Mouse (Mus musculus) intestine, embryonic 15.5 days (tissue): ENCODE results near the gene Pex5l. TPM values are rescaled to one million over a fixed set of nuclear protein-coding genes. Genes with fewer than 3 reads are reported as not detected.

ENCODE experiments used
- ATAC-seq: fragments of 200-750 bp; cut with Nextera tagmentation; 2 replicates; pipeline ENCODE4 v1.8.0; 2017; ENCODE audit warnings: moderate TSS enrichment, moderate library complexity
- H3K27ac ChIP-seq: fragments of 300-500 bp; sonication (generic); 2 replicates; pipeline ENCODE4 v1.5.1; 2015; ENCODE audit warnings: mild to moderate bottlenecking, inconsistent platforms
- H3K27me3 ChIP-seq: fragments of 300-500 bp; sonication (generic); replicated peaks from 2 replicates; pipeline ENCODE4 v1.6.1; 2015; ENCODE audit warnings: inconsistent platforms
- H3K36me3 ChIP-seq: fragments of 300-500 bp; sonication (generic); 2 replicates; pipeline ENCODE4 v1.6.1; 2015; ENCODE audit warnings: inconsistent platforms
- H3K4me1 ChIP-seq: fragments of 300-500 bp; sonication (generic); replicated peaks from 2 replicates; pipeline ENCODE4 v1.6.1; 2015; ENCODE audit warnings: inconsistent platforms
- H3K4me2 ChIP-seq: fragments of 300-500 bp; sonication (generic); replicated peaks from 2 replicates; pipeline ENCODE4 v1.6.1; 2015; ENCODE audit warnings: mild to moderate bottlenecking, inconsistent platforms
- H3K4me3 ChIP-seq: fragments of 300-500 bp; sonication (generic); replicated peaks from 2 replicates; pipeline ENCODE4 v1.5.1; 2015; ENCODE audit warnings: inconsistent platforms
- H3K9ac ChIP-seq: fragments of 300-500 bp; sonication (generic); 2 replicates; pipeline ENCODE4 v1.6.1; 2015; ENCODE audit warnings: inconsistent platforms
- H3K9me3 ChIP-seq: fragments of 300-500 bp; sonication (generic); 2 replicates; pipeline ENCODE4 v1.6.1; 2016; ENCODE audit warnings: inconsistent platforms
- WGBS: fragments of 180-500 bp; shearing (Covaris S2); methylation state at CpG from one replicate; pipeline ENCODE4 v1.1.7; 2015; 5-methylcytosine and 5-hydroxymethylcytosine counted together
- polyA plus RNA-seq: library from polyadenylated mRNA; unstranded; fragments of >200 nt; fragmentation: Nextera tagmentation; extraction: Ambion mirVana; gene quantifications from 2 replicates; pipeline ENCODE4 v1.2.1, GENCODE M21; 2015

The Pex5l gene
- polyA plus RNA-seq, 1 experiment from 2014 or later = 0.36 TPM

- no peaks in the 10 kb centered on the region for H3K4me1 ChIP-seq
- H3K27me3 ChIP-seq = no peaks in the 10 kb centered on the region
- no peak for ATAC-seq
- no peaks in the 10 kb centered on the region for H3K9me3 ChIP-seq
- no peak overlapping the region for H3K27ac ChIP-seq
- no peak overlapping the region for H3K9ac ChIP-seq
- WGBS = 57% methylated on average over 7 of the region's 7 CpGs
- H3K36me3 ChIP-seq = no peaks in the 10 kb centered on the region
- H3K4me3 ChIP-seq = no peak overlapping the region
- no peak overlapping the region for H3K4me2 ChIP-seq
Observed at GRCm38 (mm10) chr3:33060343-33060937, 82.6 kb downstream of the Pex5l start.

GRCm38 (mm10) chr3:33048304-33048703 is 94.7 kb downstream of the Pex5l start:
- no peak for ATAC-seq
- WGBS = 59% methylated on average over 5 of the region's 5 CpGs
- no peaks in the 10 kb centered on the region for H3K9me3 ChIP-seq
- H3K4me2 ChIP-seq = no peak overlapping the region
- no peaks in the 10 kb centered on the region for H3K36me3 ChIP-seq
- H3K9ac ChIP-seq = no peak overlapping the region
- H3K27me3 ChIP-seq = no peaks in the 10 kb centered on the region
- no peak overlapping the region for H3K4me3 ChIP-seq
- no peak overlapping the region for H3K27ac ChIP-seq
- H3K4me1 ChIP-seq = no peaks in the 10 kb centered on the region

GRCm38 (mm10) chr3:33044799-33045106 is 98.3 kb downstream of the Pex5l start:
- 79% methylated on average over 6 of the region's 6 CpGs for WGBS
- H3K9ac ChIP-seq = no peak overlapping the region
- no peak overlapping the region for H3K4me3 ChIP-seq
- no peak overlapping the region for H3K27ac ChIP-seq
- ATAC-seq = no peak
- no peaks in the 10 kb centered on the region for H3K27me3 ChIP-seq
- H3K9me3 ChIP-seq = no peaks in the 10 kb centered on the region
- no peak overlapping the region for H3K4me2 ChIP-seq
- no peaks in the 10 kb centered on the region for H3K36me3 ChIP-seq
- H3K4me1 ChIP-seq = no peaks in the 10 kb centered on the region

GRCm38 (mm10) chr3:33043896-33044798 is 98.9 kb downstream of the Pex5l start:
- Histone ChIP-seq H3K27me3 (no peaks in the 10 kb centered on the region), H3K4me1 (no peaks in the 10 kb centered on the region), H3K27ac (no peak overlapping the region), H3K36me3 (no peaks in the 10 kb centered on the region), H3K9ac (no peak overlapping the region), H3K4me3 (no peak overlapping the region), H3K4me2 (no peak overlapping the region), H3K9me3 (no peaks in the 10 kb centered on the region)
- ATAC-seq = no peak
- WGBS = 73% methylated on average over 10 of the region's 10 CpGs

GRCm38 (mm10) chr3:33024566-33024965 is 118.5 kb downstream of the Pex5l start:
- Histone ChIP-seq H3K36me3 (no peaks in the 10 kb centered on the region), H3K4me2 (no peak overlapping the region), H3K4me1 (no peaks in the 10 kb centered on the region), H3K27ac (no peak overlapping the region), H3K27me3 (no peaks in the 10 kb centered on the region), H3K9ac (no peak overlapping the region), H3K4me3 (no peak overlapping the region), H3K9me3 (no peaks in the 10 kb centered on the region)
- no peak for ATAC-seq
- WGBS = 36% methylated on average over 5 of the region's 5 CpGs

GRCm38 (mm10) chr3:33003901-33004300 is 139.1 kb downstream of the Pex5l start:
- no peak for ATAC-seq
- no peaks in the 10 kb centered on the region for H3K36me3 ChIP-seq
- H3K9ac ChIP-seq = no peak overlapping the region
- H3K4me1 ChIP-seq = no peaks in the 10 kb centered on the region
- no peak overlapping the region for H3K4me2 ChIP-seq
- no peaks in the 10 kb centered on the region for H3K27me3 ChIP-seq
- no peak overlapping the region for H3K27ac ChIP-seq
- H3K9me3 ChIP-seq = no peaks in the 10 kb centered on the region
- no peak overlapping the region for H3K4me3 ChIP-seq
- 54% methylated on average over 4 of the region's 4 CpGs for WGBS

- ATAC-seq = no peak
- Histone ChIP-seq H3K27me3 (no peaks in the 10 kb centered on the region), H3K4me1 (no peaks in the 10 kb centered on the region), H3K9me3 (no peaks in the 10 kb centered on the region), H3K27ac (no peak overlapping the region), H3K4me3 (no peak overlapping the region), H3K9ac (no peak overlapping the region), H3K4me2 (no peak overlapping the region), H3K36me3 (no peaks in the 10 kb centered on the region)
- 77% methylated on average over 3 of the region's 3 CpGs for WGBS
Observed at GRCm38 (mm10) chr3:33001769-33002168, 141.3 kb downstream of the Pex5l start.

- Histone ChIP-seq H3K9me3 (no peaks in the 10 kb centered on the region), H3K27ac (no peak overlapping the region), H3K36me3 (no peaks in the 10 kb centered on the region), H3K4me2 (no peak overlapping the region), H3K27me3 (no peaks in the 10 kb centered on the region), H3K4me1 (no peaks in the 10 kb centered on the region), H3K4me3 (no peak overlapping the region), H3K9ac (no peak overlapping the region)
- ATAC-seq = no peak
- WGBS = 94% methylated on average over 8 of the region's 8 CpGs
Observed at GRCm38 (mm10) chr3:33000383-33001015, 142.5 kb downstream of the Pex5l start.

- 70% methylated on average over 12 of the region's 12 CpGs for WGBS
- H3K27me3 ChIP-seq = no peaks in the 10 kb centered on the region
- H3K9ac ChIP-seq = no peak overlapping the region
- no peak overlapping the region for H3K4me3 ChIP-seq
- H3K4me1 ChIP-seq = no peaks in the 10 kb centered on the region
- no peak for ATAC-seq
- no peak overlapping the region for H3K4me2 ChIP-seq
- H3K27ac ChIP-seq = no peak overlapping the region
- no peaks in the 10 kb centered on the region for H3K9me3 ChIP-seq
- H3K36me3 ChIP-seq = no peaks in the 10 kb centered on the region
Observed at GRCm38 (mm10) chr3:32991713-32992575, 151.1 kb downstream of the Pex5l start.

GRCm38 (mm10) chr3:32987806-32988205 is 155.2 kb downstream of the Pex5l start:
- no peak overlapping the region for H3K4me3 ChIP-seq
- no peak overlapping the region for H3K27ac ChIP-seq
- no peak overlapping the region for H3K4me2 ChIP-seq
- no peaks in the 10 kb centered on the region for H3K4me1 ChIP-seq
- no peaks in the 10 kb centered on the region for H3K36me3 ChIP-seq
- WGBS = 64% methylated on average over 5 of the region's 5 CpGs
- no peaks in the 10 kb centered on the region for H3K27me3 ChIP-seq
- no peaks in the 10 kb centered on the region for H3K9me3 ChIP-seq
- no peak overlapping the region for H3K9ac ChIP-seq
- ATAC-seq = no peak

GRCm38 (mm10) chr3:32985141-32985540 is 157.9 kb downstream of the Pex5l start:
- 52% methylated on average over 3 of the region's 3 CpGs for WGBS
- Histone ChIP-seq H3K9me3 (no peaks in the 10 kb centered on the region), H3K4me3 (no peak overlapping the region), H3K4me2 (no peak overlapping the region), H3K36me3 (no peaks in the 10 kb centered on the region), H3K4me1 (no peaks in the 10 kb centered on the region), H3K27me3 (no peaks in the 10 kb centered on the region), H3K9ac (no peak overlapping the region), H3K27ac (no peak overlapping the region)
- ATAC-seq = no peak

- ATAC-seq = no peak
- Histone ChIP-seq H3K4me1 (no peaks in the 10 kb centered on the region), H3K4me2 (no peak overlapping the region), H3K27ac (no peak overlapping the region), H3K4me3 (no peak overlapping the region), H3K9me3 (no peaks in the 10 kb centered on the region), H3K36me3 (no peaks in the 10 kb centered on the region), H3K9ac (no peak overlapping the region), H3K27me3 (no peaks in the 10 kb centered on the region)
- WGBS = 49% methylated on average over 4 of the region's 4 CpGs
Observed at GRCm38 (mm10) chr3:32979981-32980380, 163.1 kb downstream of the Pex5l start.
